Mouse (Mus musculus) embryonic facial prominence, embryonic 11.5 days (tissue): ENCODE data around the gene Tubb2b. TPM values are rescaled to one million over a fixed set of nuclear protein-coding genes. Genes with fewer than 3 reads are reported as not detected.
A peak's percentile ranks its signal among the peaks of the same experiment; 100 is the strongest.

Source experiments
- ATAC-seq: fragments of 200-750 bp; cut with Nextera tagmentation; replicated peaks from 2 replicates; pipeline ENCODE4 v1.8.0; 2017; ENCODE audit warnings: low read depth; ENCODE audit not compliant: insufficient number of reproducible peaks, low FRiP score, low TSS enrichment
- DNase-seq: peaks from one replicate; pipeline ENCODE4 v3.0.0-alpha.2; 2015; ENCODE audit warnings: low spot score
- H3K27ac ChIP-seq: fragments of 300-500 bp; sonication (generic); replicated peaks from 2 replicates; pipeline ENCODE4 v1.5.1; 2014; ENCODE audit warnings: mild to moderate bottlenecking, low read depth, low read length, control low read depth
- H3K27me3 ChIP-seq: fragments of 300-500 bp; sonication (generic); 2 replicates; pipeline ENCODE4 v1.6.1; 2014; ENCODE audit warnings: mild to moderate bottlenecking, low read length, moderate library complexity, mixed read lengths; ENCODE audit not compliant: control insufficient read depth, insufficient read depth
- H3K36me3 ChIP-seq: fragments of 300-500 bp; sonication (generic); replicated peaks from 2 replicates; pipeline ENCODE4 v1.6.1; 2014; ENCODE audit warnings: low read depth, mild to moderate bottlenecking, low read length, moderate library complexity, mixed read lengths; ENCODE audit not compliant: control insufficient read depth, insufficient read depth
- H3K4me1 ChIP-seq: fragments of 300-500 bp; sonication (generic); 2 replicates; pipeline ENCODE4 v1.6.1; 2014; ENCODE audit warnings: low read length, mixed read lengths; ENCODE audit not compliant: control insufficient read depth, insufficient read depth
- H3K4me2 ChIP-seq: fragments of 300-500 bp; sonication (generic); 2 replicates; pipeline ENCODE4 v1.6.1; 2014; ENCODE audit warnings: low read depth, mild to moderate bottlenecking, control low read depth, low read length, moderate library complexity
- H3K4me3 ChIP-seq: fragments of 300-500 bp; sonication (generic); 2 replicates; pipeline ENCODE4 v1.5.1; 2014; ENCODE audit warnings: low read depth, low read length, control low read depth
- H3K9ac ChIP-seq: fragments of 300-500 bp; sonication (generic); replicated peaks from 2 replicates; pipeline ENCODE4 v1.6.1; 2014; ENCODE audit warnings: mild to moderate bottlenecking, control low read depth, low read length
- H3K9me3 ChIP-seq: fragments of 300-500 bp; sonication (generic); replicated peaks from 2 replicates; pipeline ENCODE4 v1.6.1; 2016; ENCODE audit warnings: mild to moderate bottlenecking, low read length, inconsistent platforms, mixed read lengths; ENCODE audit not compliant: control insufficient read depth
- WGBS: fragments of 180-500 bp; shearing (Covaris S2); extraction: QIAGEN DNeasy Blood & Tissue Kit; methylation state at CpG from one replicate; pipeline ENCODE4 v1.1.7; 2014; 5-methylcytosine and 5-hydroxymethylcytosine counted together
- polyA plus RNA-seq: library from polyadenylated mRNA; unstranded; fragments of >200 nt; fragmentation: Nextera tagmentation; extraction: Ambion mirVana; gene quantifications from 2 replicates; pipeline ENCODE4 v1.2.1, GENCODE M21; 2014

Tubb2b gene
- polyA plus RNA-seq, 1 experiment from 2014 or later = 77.6 TPM

GRCm38 (mm10) chr13:34111019-34111418, 19.2 kb downstream of the Tubb2b start:
- WGBS = 65% methylated on average over 5 of the region's 5 CpGs

GRCm38 (mm10) chr13:34109677-34110058, 20.6 kb downstream of the Tubb2b start:
- WGBS = 37% methylated on average over 4 of the region's 4 CpGs
- ATAC-seq (no peak), DNase-seq (peak; percentile 14)
- H3K36me3 ChIP-seq = no peaks in the 10 kb centered on the region
- H3K4me2 ChIP-seq = no peak overlapping the region
- H3K4me1 ChIP-seq = no peaks in the 10 kb centered on the region
- no peak overlapping the region for H3K9ac ChIP-seq
- no peak overlapping the region for H3K27ac ChIP-seq
- H3K4me3 ChIP-seq = no peak overlapping the region
- H3K9me3 ChIP-seq = no peaks in the 10 kb centered on the region
- no peaks in the 10 kb centered on the region for H3K27me3 ChIP-seq

More at GRCm38 (mm10) chr13:34111019-34111418, 19.2 kb downstream of the Tubb2b start:
- H3K36me3 ChIP-seq = no peaks in the 10 kb centered on the region
- no peak overlapping the region for H3K4me2 ChIP-seq
- H3K27ac ChIP-seq = no peak overlapping the region
- ATAC-seq = no peak
- no peaks in the 10 kb centered on the region for H3K4me1 ChIP-seq
- H3K9ac ChIP-seq = no peak overlapping the region
- no peak for DNase-seq
- no peak overlapping the region for H3K4me3 ChIP-seq
- H3K27me3 ChIP-seq = no peaks in the 10 kb centered on the region
- H3K9me3 ChIP-seq = no peaks in the 10 kb centered on the region

- Histone ChIP-seq H3K36me3 (no peaks in the 10 kb centered on the region), H3K27ac (no peak overlapping the region), H3K4me3 (no peak overlapping the region), H3K4me2 (no peak overlapping the region), H3K9me3 (no peaks in the 10 kb centered on the region), H3K27me3 (no peaks in the 10 kb centered on the region), H3K4me1 (no peaks in the 10 kb centered on the region), H3K9ac (no peak overlapping the region)
- no peak for ATAC-seq
- 76% methylated on average over 4 of the region's 4 CpGs for WGBS
- no peak for DNase-seq
Observed at GRCm38 (mm10) chr13:34109035-34109676, 21.1 kb downstream of the Tubb2b start.

GRCm38 (mm10) chr13:34106999-34107398, 23.3 kb downstream of the Tubb2b start:
- WGBS = 100% methylated on average over 1 of the region's 1 CpGs
- H3K27me3 ChIP-seq = no peaks in the 10 kb centered on the region
- no peaks in the 10 kb centered on the region for H3K4me1 ChIP-seq
- no peaks in the 10 kb centered on the region for H3K36me3 ChIP-seq
- H3K4me2 ChIP-seq = no peak overlapping the region
- no peak overlapping the region for H3K27ac ChIP-seq
- ATAC-seq (no peak), DNase-seq (no peak)
- no peak overlapping the region for H3K4me3 ChIP-seq
- H3K9ac ChIP-seq = no peak overlapping the region
- H3K9me3 ChIP-seq = no peaks in the 10 kb centered on the region

- no peaks in the 10 kb centered on the region for H3K9me3 ChIP-seq
- no peak overlapping the region for H3K27ac ChIP-seq
- WGBS = 80% methylated on average over 2 of the region's 2 CpGs
- H3K36me3 ChIP-seq = no peaks in the 10 kb centered on the region
- no peak overlapping the region for H3K4me3 ChIP-seq
- H3K9ac ChIP-seq = no peak overlapping the region
- H3K4me1 ChIP-seq = no peaks in the 10 kb centered on the region
- H3K4me2 ChIP-seq = no peak overlapping the region
- ATAC-seq = no peak
- DNase-seq = no peak
- H3K27me3 ChIP-seq = no peaks in the 10 kb centered on the region
Observed at GRCm38 (mm10) chr13:34106256-34106655, 24.0 kb downstream of the Tubb2b start.

- DNase-seq (no peak), ATAC-seq (no peak)
- no peak overlapping the region for H3K4me2 ChIP-seq
- H3K27me3 ChIP-seq = no peaks in the 10 kb centered on the region
- 72% methylated on average over 1 of the region's 1 CpGs for WGBS
- no peak overlapping the region for H3K27ac ChIP-seq
- no peaks in the 10 kb centered on the region for H3K4me1 ChIP-seq
- H3K36me3 ChIP-seq = no peaks in the 10 kb centered on the region
- H3K9me3 ChIP-seq = no peaks in the 10 kb centered on the region
- no peak overlapping the region for H3K9ac ChIP-seq
- H3K4me3 ChIP-seq = no peak overlapping the region
Observed at GRCm38 (mm10) chr13:34105364-34105763, 24.9 kb downstream of the Tubb2b start.

- Histone ChIP-seq H3K9ac (no peak overlapping the region), H3K4me3 (no peak overlapping the region), H3K36me3 (no peaks in the 10 kb centered on the region), H3K9me3 (no peaks in the 10 kb centered on the region), H3K4me2 (no peak overlapping the region), H3K4me1 (no peaks in the 10 kb centered on the region), H3K27me3 (no peaks in the 10 kb centered on the region), H3K27ac (no peak overlapping the region)
- no peak for DNase-seq
- WGBS = 87% methylated on average over 9 of the region's 9 CpGs
- ATAC-seq = no peak
Observed at GRCm38 (mm10) chr13:34101908-34102307, 28.4 kb downstream of the Tubb2b start.

GRCm38 (mm10) chr13:34101247-34101646, 29.0 kb downstream of the Tubb2b start:
- H3K4me3 ChIP-seq = no peak overlapping the region
- no peak overlapping the region for H3K9ac ChIP-seq
- no peak for ATAC-seq
- H3K4me1 ChIP-seq = no peaks in the 10 kb centered on the region
- no peaks in the 10 kb centered on the region for H3K9me3 ChIP-seq
- DNase-seq = no peak
- H3K4me2 ChIP-seq = no peak overlapping the region
- no peaks in the 10 kb centered on the region for H3K36me3 ChIP-seq
- no peak overlapping the region for H3K27ac ChIP-seq
- H3K27me3 ChIP-seq = no peaks in the 10 kb centered on the region
- WGBS = 94% methylated on average over 10 of the region's 10 CpGs
